Mouse (Mus musculus) small intestine, adult 2 months (tissue): ENCODE data around the gene Cntnap1. TPM values are rescaled to one million over a fixed set of nuclear protein-coding genes. Genes with fewer than 3 reads are reported as not detected.

Source experiments
- H3K27ac ChIP-seq: fragments of 200-500 bp; 2 replicates; pipeline ENCODE4 v1.5.1; 2012; ENCODE audit warnings: low read depth, low read length, control low read depth, inconsistent platforms; ENCODE audit not compliant: insufficient read depth
- H3K27me3 ChIP-seq: fragments of 200-500 bp; 2 replicates; pipeline ENCODE4 v1.6.1; 2012; ENCODE audit warnings: mild to moderate bottlenecking, moderate library complexity, low read length, inconsistent platforms; ENCODE audit not compliant: control insufficient read depth, insufficient read depth
- H3K36me3 ChIP-seq: fragments of 200-500 bp; 2 replicates; pipeline ENCODE4 v1.6.1; 2012; ENCODE audit warnings: mild to moderate bottlenecking, low read length, control low read depth, inconsistent platforms; ENCODE audit not compliant: control insufficient read depth, insufficient read depth
- H3K4me1 ChIP-seq: fragments of 200-500 bp; 2 replicates; pipeline ENCODE4 v1.6.1; 2012; ENCODE audit warnings: low read length, inconsistent platforms, mixed read lengths; ENCODE audit not compliant: control insufficient read depth, insufficient read depth, insufficient read length
- H3K4me3 ChIP-seq: fragments of 200-500 bp; 2 replicates; pipeline ENCODE4 v1.5.1; 2012; ENCODE audit warnings: low read depth, mild to moderate bottlenecking, control low read depth, inconsistent platforms, low read length, moderate library complexity
- CTCF ChIP-seq: fragments of 200-500 bp; IDR thresholded peaks from 2 replicates; pipeline ENCODE4 v1.5.1; 2012; ENCODE audit warnings: low read depth, mild to moderate bottlenecking, control low read depth, inconsistent platforms, low read length, moderate library complexity, mixed read lengths; ENCODE audit not compliant: insufficient replicate concordance, insufficient read length; ENCODE audit errors: extremely low read depth
- POLR2A ChIP-seq: fragments of 200-500 bp; IDR thresholded peaks from 2 replicates; pipeline ENCODE4 v1.6.1; 2012; ENCODE audit warnings: low read depth, mild to moderate bottlenecking, control low read depth, inconsistent platforms, low read length, moderate library complexity
- WGBS: fragments of 180-500 bp; shearing (Covaris S2); methylation state at CpG from one replicate; pipeline ENCODE4 v1.1.7; 2018; 5-methylcytosine and 5-hydroxymethylcytosine counted together
- polyA plus RNA-seq: library from polyadenylated mRNA; depleted of rRNA; stranded (reverse); fragments of >200 nt; gene quantifications from 2 replicates; pipeline ENCODE4 v1.2.3, GENCODE M21; 2012; rRNA removed

Gene Cntnap1
- polyA plus RNA-seq, 1 experiment = 2.8 TPM

DNA sequence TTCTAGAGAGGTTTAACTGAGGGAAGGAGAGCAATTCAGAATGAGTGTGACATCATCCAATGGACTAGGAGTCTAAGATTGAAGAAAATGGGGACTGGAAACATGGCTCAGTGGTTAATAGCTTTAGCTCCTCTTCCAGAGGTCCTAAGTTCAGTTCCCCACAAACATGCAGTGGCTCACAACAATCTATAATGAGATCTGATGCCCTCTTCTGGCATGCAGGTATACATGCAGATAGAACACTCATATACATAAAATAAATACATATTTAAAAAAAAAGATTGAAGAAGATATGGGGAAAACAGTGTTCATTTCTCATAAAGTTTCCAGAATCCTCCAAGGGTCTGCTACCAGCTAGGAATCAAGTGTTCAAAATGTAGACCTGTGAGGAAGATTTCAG is 65.1 kb downstream of the Cntnap1 start:
- no peak overlapping the region for H3K27ac ChIP-seq
- no peak overlapping the region for H3K4me3 ChIP-seq
- H3K4me1 ChIP-seq = peaks cover 8% of the 10 kb centered on the region
- H3K27me3 ChIP-seq = no peaks in the 10 kb centered on the region
- TF ChIP-seq POLR2A (no peak), CTCF (no peak)
- H3K36me3 ChIP-seq = no peaks in the 10 kb centered on the region

DNA sequence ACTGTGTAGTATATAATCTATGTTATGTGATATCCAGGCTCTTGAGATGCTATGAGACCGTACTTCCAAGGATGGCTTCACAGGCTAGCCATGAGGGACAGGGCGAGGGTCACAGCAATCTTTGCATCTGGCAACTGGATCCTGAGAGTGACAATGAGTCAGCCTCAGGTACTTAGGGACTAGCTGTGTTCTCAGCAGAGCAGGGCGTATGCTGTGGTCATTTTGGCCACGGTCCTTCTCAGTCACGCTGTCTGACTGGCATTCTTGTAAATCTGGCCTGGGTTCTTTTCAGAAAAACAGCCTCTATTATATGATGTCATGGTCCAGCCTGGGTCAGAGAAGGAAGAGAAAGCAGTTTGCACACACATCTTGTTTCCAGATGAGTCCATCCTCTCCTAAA is 66.5 kb downstream of the Cntnap1 start:
- TF ChIP-seq POLR2A = no peak
- no peak for TF ChIP-seq CTCF
- H3K4me1 ChIP-seq = no peaks in the 10 kb centered on the region
- 93% methylated on average over 5 of the region's 5 CpGs for WGBS

GRCm38 (mm10) chr11:101238071-101238647 is 67.8 kb downstream of the Cntnap1 start:
- no peak overlapping the region for H3K4me3 ChIP-seq
- H3K27me3 ChIP-seq = 0 out of 2 replicates have a peak, but pooled peaks cover 2% of the 10 kb centered on the region
- H3K4me1 ChIP-seq = no peaks in the 10 kb centered on the region
- no peak for TF ChIP-seq CTCF
- TF ChIP-seq POLR2A = no peak
- H3K27ac ChIP-seq = no peak overlapping the region
- WGBS = 60% methylated on average over 5 of the region's 5 CpGs
- H3K36me3 ChIP-seq = no peaks in the 10 kb centered on the region

More for the DNA sequence above, 66.5 kb downstream of the Cntnap1 start:
- H3K27ac ChIP-seq = no peak overlapping the region
- H3K4me3 ChIP-seq = no peak overlapping the region
- H3K27me3 ChIP-seq = 0 out of 2 replicates have a peak, but pooled peaks cover 2% of the 10 kb centered on the region
- H3K36me3 ChIP-seq = no peaks in the 10 kb centered on the region

Other genes starting within 250 kb of the Cntnap1 start
- gene Stat3, start 231.0 kb upstream of the Cntnap1 start, polyA plus RNA-seq = 55.2 and 106 TPM in 2 replicates
- gene Cavin1, start 199.6 kb upstream of the Cntnap1 start, polyA plus RNA-seq = 27.4 and 42.8 TPM in 2 replicates
- 43.5 and 69.5 TPM in 2 replicates for gene Atp6v0a1, start 161.1 kb upstream of the Cntnap1 start, polyA plus RNA-seq
- gene Naglu, start 100.5 kb upstream of the Cntnap1 start, polyA plus RNA-seq = 11.8 and 19.1 TPM in 2 replicates
- gene Hsd17b1, start 92.1 kb upstream of the Cntnap1 start, polyA plus RNA-seq = 0.20 and 0.28 TPM in 2 replicates
- gene Coasy, start 88.0 kb upstream of the Cntnap1 start, polyA plus RNA-seq = 26.3 and 38.9 TPM in 2 replicates
- gene Mlx, start 83.2 kb upstream of the Cntnap1 start, polyA plus RNA-seq = 54.1 and 100 TPM in 2 replicates
- 0.22 and 0.46 TPM in 2 replicates for gene Psmc3ip, start 75.1 kb upstream of the Cntnap1 start, polyA plus RNA-seq
- 27.3 and 55.0 TPM in 2 replicates for gene Retreg3, start 50.6 kb upstream of the Cntnap1 start, polyA plus RNA-seq
- gene Tubg1, start 50.6 kb upstream of the Cntnap1 start, polyA plus RNA-seq = 13.2 and 16.2 TPM in 2 replicates
- 1.1 and 2.2 TPM in 2 replicates for gene Tubg2, start 14.6 kb upstream of the Cntnap1 start, polyA plus RNA-seq
- 33.0 and 84.5 TPM in 2 replicates for gene Plekhh3, start 828 bp downstream of the Cntnap1 start, polyA plus RNA-seq
- 18.4 and 25.7 TPM in 2 replicates for gene Ccr10, start 4.9 kb downstream of the Cntnap1 start, polyA plus RNA-seq
- 7.9 and 20.0 TPM in 2 replicates for gene Ezh1, start 55.9 kb downstream of the Cntnap1 start, polyA plus RNA-seq
- 15.1 and 25.8 TPM in 2 replicates for gene Ramp2, start 75.5 kb downstream of the Cntnap1 start, polyA plus RNA-seq
- 28.9 and 64.8 TPM in 2 replicates for gene Vps25, start 83.2 kb downstream of the Cntnap1 start, polyA plus RNA-seq
- gene Wnk4, start 90.0 kb downstream of the Cntnap1 start, polyA plus RNA-seq = 3.0 and 7.9 TPM in 2 replicates
- 0.09 and 0.20 TPM in 2 replicates for gene Cntd1, start 108.5 kb downstream of the Cntnap1 start, polyA plus RNA-seq
- gene Coa3, start 108.6 kb downstream of the Cntnap1 start, polyA plus RNA-seq = 174 and 479 TPM in 2 replicates
- gene Becn1, start 131.8 kb downstream of the Cntnap1 start, polyA plus RNA-seq = 157 and 163 TPM in 2 replicates
- 19.9 and 36.7 TPM in 2 replicates for gene Psme3, start 145.7 kb downstream of the Cntnap1 start, polyA plus RNA-seq
- gene Aoc2, start 154.5 kb downstream of the Cntnap1 start, polyA plus RNA-seq = 2.7 and 5.9 TPM in 2 replicates
- gene Aoc3, start 160.1 kb downstream of the Cntnap1 start, polyA plus RNA-seq = 6.6 and 8.9 TPM in 2 replicates
- 8.8 and 9.7 TPM in 2 replicates for gene G6pc, start 197.0 kb downstream of the Cntnap1 start, polyA plus RNA-seq
- 8.5 and 10.8 TPM in 2 replicates for gene Aarsd1, start 247.1 kb downstream of the Cntnap1 start, polyA plus RNA-seq